Mouse (Mus musculus): ENCODE data around the gene 1110032F04Rik. TPM values are rescaled to one million over a fixed set of nuclear protein-coding genes. Genes with fewer than 3 reads are reported as not detected.

1110032F04Rik gene
- polyA plus RNA-seq, 1 experiment from 2014 or later, result 4.4 TPM

DNA sequence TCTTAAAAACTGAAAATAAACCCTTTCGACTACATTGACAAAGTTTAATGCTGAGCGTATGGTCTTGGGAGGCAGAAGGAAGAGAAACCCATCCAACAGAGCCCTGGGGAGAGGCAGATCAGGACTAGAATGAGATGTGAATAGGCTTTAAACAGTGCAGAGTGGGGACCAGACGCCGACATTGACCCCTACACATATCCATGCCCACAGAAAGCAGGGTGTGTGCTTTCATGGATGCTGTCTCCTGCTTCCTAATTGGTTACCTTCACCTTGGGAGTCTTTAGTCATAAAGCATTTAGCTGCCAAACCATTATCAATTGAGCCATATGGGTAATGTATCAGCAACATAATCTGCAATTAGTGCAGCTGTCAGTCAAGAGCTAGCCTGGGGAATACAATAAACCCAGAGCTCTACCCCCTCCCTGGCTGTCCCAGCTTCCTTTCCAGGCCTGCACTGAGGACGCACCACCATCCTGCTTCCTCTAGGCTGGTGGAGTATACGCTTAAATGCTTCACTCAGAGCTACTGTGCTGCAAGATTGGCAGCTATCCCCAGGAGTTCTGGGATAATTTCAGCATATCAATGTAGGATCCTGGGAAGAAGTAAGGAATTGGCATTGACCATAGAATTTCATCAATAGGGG, 32.4 kb upstream of the 1110032F04Rik start:
- ATAC-seq (ENCODE audit: low FRiP score, low TSS enrichment) (no peak; the same call in 1 of the 2 replicates), DNase-seq (peak; percentile 23)
- Histone ChIP-seq H3K27ac (replicated peaks; ENCODE audit: low read depth, low read length) (no peak overlapping the region), H3K9ac (replicated peaks; ENCODE audit: low read length) (no peak overlapping the region), H3K9me3 (ENCODE audit: control insufficient read depth, low read length) (no peaks in the 10 kb centered on the region), H3K4me3 (replicated peaks; ENCODE audit: low read depth, low read length) (no peak overlapping the region), H3K27me3 (ENCODE audit: control insufficient read depth, insufficient read depth, low read length) (no peaks in the 10 kb centered on the region), H3K36me3 (ENCODE audit: control insufficient read depth, insufficient read depth, low read length) (no peaks in the 10 kb centered on the region), H3K4me2 (ENCODE audit: low read length) (no peak overlapping the region), H3K4me1 (ENCODE audit: control insufficient read depth, insufficient read depth, low read length) (0 out of 2 replicates have a peak, but pooled peaks cover 4% of the 10 kb centered on the region)
- WGBS, result 49% methylated on average over 6 of the region's 6 CpGs

DNA sequence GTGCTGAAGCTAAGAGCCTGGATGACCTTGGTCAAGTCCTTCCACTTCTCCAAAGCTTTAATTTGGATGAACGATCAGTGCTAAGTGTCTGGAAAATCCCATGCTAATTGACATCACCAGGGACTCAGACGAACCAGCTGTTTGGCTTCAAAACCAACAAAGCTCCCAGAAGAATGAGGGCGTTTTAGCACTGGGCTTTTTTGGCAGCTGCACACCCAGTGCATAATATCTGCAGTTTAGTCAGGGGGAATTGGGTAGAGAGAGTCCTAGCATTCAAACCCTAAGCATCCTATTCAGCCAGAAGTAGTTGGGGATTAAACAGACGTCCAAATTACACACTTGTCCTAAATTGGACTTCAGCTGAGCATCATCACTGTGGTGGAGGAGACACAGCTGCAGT, 29.2 kb upstream of the 1110032F04Rik start:
- Histone ChIP-seq H3K9me3 (ENCODE audit: control insufficient read depth, low read length) (no peaks in the 10 kb centered on the region), H3K4me3 (replicated peaks; ENCODE audit: low read depth, low read length) (no peak overlapping the region), H3K9ac (replicated peaks; ENCODE audit: low read length) (no peak overlapping the region), H3K36me3 (ENCODE audit: control insufficient read depth, insufficient read depth, low read length) (no peaks in the 10 kb centered on the region), H3K4me2 (ENCODE audit: low read length) (no peak overlapping the region), H3K27ac (replicated peaks; ENCODE audit: low read depth, low read length) (no peak overlapping the region), H3K4me1 (ENCODE audit: control insufficient read depth, insufficient read depth, low read length) (0 out of 2 replicates have a peak, but pooled peaks cover 4% of the 10 kb centered on the region), H3K27me3 (ENCODE audit: control insufficient read depth, insufficient read depth, low read length) (no peaks in the 10 kb centered on the region)
- ATAC-seq (ENCODE audit: low FRiP score, low TSS enrichment) (no peak), DNase-seq (no peak)
- 36% methylated on average over 4 of the region's 4 CpGs for WGBS

DNA sequence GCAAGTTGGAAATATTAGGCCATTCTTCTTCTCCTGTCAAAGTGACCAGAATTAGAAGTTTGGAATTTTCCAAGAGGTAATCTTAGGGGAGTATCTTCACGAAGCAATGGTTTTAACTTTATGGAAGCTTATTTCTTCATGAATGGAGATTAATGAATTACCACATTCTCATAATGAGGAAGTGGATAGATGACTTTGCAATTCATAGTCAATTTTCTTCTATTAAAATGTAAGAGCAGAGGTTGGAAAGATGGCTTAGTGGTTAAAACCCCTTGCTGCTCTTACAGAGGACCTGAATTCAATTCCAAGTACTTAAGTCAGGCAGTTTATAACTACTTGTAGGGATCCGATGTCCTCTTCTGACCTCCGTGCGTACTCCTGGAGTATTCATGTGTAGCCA, 25.4 kb upstream of the 1110032F04Rik start:
- 91% methylated on average over 4 of the region's 4 CpGs for WGBS
- no peak overlapping the region for H3K4me3 ChIP-seq (replicated peaks; ENCODE audit: low read depth, low read length)
- H3K4me1 ChIP-seq (ENCODE audit: control insufficient read depth, insufficient read depth, low read length), result no peaks in the 10 kb centered on the region
- H3K9me3 ChIP-seq (ENCODE audit: control insufficient read depth, low read length), result no peaks in the 10 kb centered on the region
- DNase-seq (no peak), ATAC-seq (ENCODE audit: low FRiP score, low TSS enrichment) (no peak)
- no peaks in the 10 kb centered on the region for H3K36me3 ChIP-seq (ENCODE audit: control insufficient read depth, insufficient read depth, low read length)
- H3K4me2 ChIP-seq (ENCODE audit: low read length), result no peak overlapping the region
- no peak overlapping the region for H3K9ac ChIP-seq (replicated peaks; ENCODE audit: low read length)
- H3K27me3 ChIP-seq (ENCODE audit: control insufficient read depth, insufficient read depth, low read length), result no peaks in the 10 kb centered on the region
- H3K27ac ChIP-seq (replicated peaks; ENCODE audit: low read depth, low read length), result no peak overlapping the region

DNA sequence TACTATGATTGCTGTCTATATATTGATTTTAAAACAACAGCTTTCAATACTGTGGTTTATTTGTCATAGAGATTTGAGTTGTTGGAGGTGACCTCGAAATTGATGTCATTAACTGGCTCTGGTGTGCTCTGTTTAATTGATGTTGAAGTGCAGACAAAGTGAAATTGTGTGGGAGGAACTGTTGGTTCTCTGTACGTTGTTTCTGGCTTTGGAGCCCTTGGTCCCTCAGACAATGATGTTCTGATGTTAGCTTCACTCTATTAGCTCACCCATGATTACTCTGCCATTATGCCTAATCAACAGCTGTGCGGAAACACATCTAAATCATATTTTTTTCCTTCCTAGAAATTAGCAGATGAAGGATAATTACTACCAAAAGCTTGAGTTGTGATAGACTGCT, 21.1 kb upstream of the 1110032F04Rik start:
- Histone ChIP-seq H3K9ac (replicated peaks; ENCODE audit: low read length) (no peak overlapping the region), H3K27me3 (ENCODE audit: control insufficient read depth, insufficient read depth, low read length) (no peaks in the 10 kb centered on the region), H3K4me3 (replicated peaks; ENCODE audit: low read depth, low read length) (no peak overlapping the region), H3K4me2 (ENCODE audit: low read length) (no peak overlapping the region), H3K4me1 (ENCODE audit: control insufficient read depth, insufficient read depth, low read length) (no peaks in the 10 kb centered on the region), H3K27ac (replicated peaks; ENCODE audit: low read depth, low read length) (no peak overlapping the region), H3K9me3 (ENCODE audit: control insufficient read depth, low read length) (no peaks in the 10 kb centered on the region), H3K36me3 (ENCODE audit: control insufficient read depth, insufficient read depth, low read length) (no peaks in the 10 kb centered on the region)
- DNase-seq (no peak), ATAC-seq (ENCODE audit: low FRiP score, low TSS enrichment) (no peak)
- WGBS, result 77% methylated on average over 3 of the region's 3 CpGs

DNA sequence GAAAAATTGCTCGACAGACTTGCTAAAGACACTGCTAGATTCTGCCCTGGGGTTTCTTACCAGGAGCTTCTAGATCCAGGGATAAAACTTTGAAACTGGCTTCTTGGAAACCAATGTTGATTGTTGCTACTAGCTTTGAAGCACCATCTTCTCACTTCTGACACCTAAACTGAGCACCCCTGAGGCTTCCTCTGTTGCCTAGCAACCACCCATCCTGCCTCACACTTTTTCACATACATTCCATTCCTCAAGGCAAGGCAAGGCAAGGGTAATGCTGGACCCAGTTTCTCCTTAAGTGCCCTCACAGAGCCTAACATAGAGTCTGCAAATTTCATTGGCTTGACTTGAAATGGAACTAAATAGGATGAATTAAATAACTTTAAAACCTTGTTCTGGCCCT, 17.0 kb upstream of the 1110032F04Rik start:
- H3K4me1 ChIP-seq (ENCODE audit: control insufficient read depth, insufficient read depth, low read length), result no peaks in the 10 kb centered on the region
- no peak overlapping the region for H3K9ac ChIP-seq (replicated peaks; ENCODE audit: low read length)
- no peak for DNase-seq
- no peaks in the 10 kb centered on the region for H3K36me3 ChIP-seq (ENCODE audit: control insufficient read depth, insufficient read depth, low read length)
- H3K4me3 ChIP-seq (replicated peaks; ENCODE audit: low read depth, low read length), result no peak overlapping the region
- H3K27ac ChIP-seq (replicated peaks; ENCODE audit: low read depth, low read length), result no peak overlapping the region
- no peaks in the 10 kb centered on the region for H3K9me3 ChIP-seq (ENCODE audit: control insufficient read depth, low read length)
- no peak overlapping the region for H3K4me2 ChIP-seq (ENCODE audit: low read length)
- H3K27me3 ChIP-seq (ENCODE audit: control insufficient read depth, insufficient read depth, low read length), result no peaks in the 10 kb centered on the region
- WGBS, result 91% methylated on average over 1 of the region's 1 CpGs
- no peak for ATAC-seq (ENCODE audit: low FRiP score, low TSS enrichment)

DNA sequence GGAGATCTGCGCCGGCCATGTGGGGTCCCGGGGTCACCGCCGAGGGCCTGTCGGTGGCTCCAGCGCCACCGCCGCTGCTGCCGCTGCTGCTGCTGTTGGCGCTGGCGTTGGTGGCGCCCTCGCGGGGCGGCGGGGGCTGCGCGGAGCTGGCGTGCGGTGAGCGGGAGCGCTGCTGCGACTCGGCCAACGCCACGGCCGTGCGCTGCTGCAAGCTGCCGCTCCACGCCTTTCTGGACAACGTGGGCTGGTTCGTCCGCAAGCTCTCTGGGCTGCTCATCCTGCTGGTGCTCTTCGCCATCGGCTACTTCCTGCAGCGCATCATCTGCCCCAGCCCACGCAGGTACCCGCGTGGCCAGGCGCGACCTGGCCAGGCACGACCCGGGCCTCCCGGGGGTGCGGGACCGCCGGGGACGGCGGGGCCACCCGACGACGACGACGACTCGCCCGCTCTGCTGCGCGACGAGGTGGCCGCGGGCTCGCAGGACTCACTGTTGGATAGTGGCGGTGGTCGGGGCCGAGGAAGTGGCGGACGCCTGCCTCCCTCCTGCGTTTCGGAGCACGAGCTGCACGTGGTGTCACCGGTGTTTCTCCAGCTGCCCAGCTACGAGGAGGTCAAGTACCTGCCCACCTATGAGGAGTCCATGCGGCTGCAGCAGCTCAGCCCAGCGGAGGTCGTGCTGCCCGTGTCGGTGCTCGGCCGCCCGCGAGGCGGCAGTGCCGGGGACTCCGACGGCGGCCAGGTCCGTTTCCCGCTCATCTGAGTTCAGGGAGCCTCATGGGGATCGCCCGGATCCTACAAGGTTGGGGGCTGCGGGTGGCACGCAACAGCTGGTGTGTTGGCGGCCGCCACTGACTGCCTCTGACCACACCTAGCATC, 543 bp downstream of the 1110032F04Rik start:
- peak overlapping the region; percentile 73 for H3K27ac ChIP-seq (replicated peaks; ENCODE audit: low read depth, low read length)
- H3K9ac ChIP-seq (replicated peaks; ENCODE audit: low read length), result peak overlapping the region; percentile 74
- H3K4me2 ChIP-seq (ENCODE audit: low read length), result peak overlapping the region; percentile 88
- DNase-seq, result peak; percentile 82
- no peaks in the 10 kb centered on the region for H3K36me3 ChIP-seq (ENCODE audit: control insufficient read depth, insufficient read depth, low read length)
- H3K4me1 ChIP-seq (ENCODE audit: control insufficient read depth, insufficient read depth, low read length), result 0 out of 2 replicates have a peak, but pooled peaks cover 7% of the 10 kb centered on the region
- ATAC-seq (ENCODE audit: low FRiP score, low TSS enrichment), result peak; percentile 83
- H3K9me3 ChIP-seq (ENCODE audit: control insufficient read depth, low read length), result no peaks in the 10 kb centered on the region
- peaks cover 11% of the 10 kb centered on the region for H3K27me3 ChIP-seq (ENCODE audit: control insufficient read depth, insufficient read depth, low read length)
- peak overlapping the region; percentile 70 for H3K4me3 ChIP-seq (replicated peaks; ENCODE audit: low read depth, low read length)
- WGBS, result under 1% methylated on average over 96 of the region's 96 CpGs

DNA sequence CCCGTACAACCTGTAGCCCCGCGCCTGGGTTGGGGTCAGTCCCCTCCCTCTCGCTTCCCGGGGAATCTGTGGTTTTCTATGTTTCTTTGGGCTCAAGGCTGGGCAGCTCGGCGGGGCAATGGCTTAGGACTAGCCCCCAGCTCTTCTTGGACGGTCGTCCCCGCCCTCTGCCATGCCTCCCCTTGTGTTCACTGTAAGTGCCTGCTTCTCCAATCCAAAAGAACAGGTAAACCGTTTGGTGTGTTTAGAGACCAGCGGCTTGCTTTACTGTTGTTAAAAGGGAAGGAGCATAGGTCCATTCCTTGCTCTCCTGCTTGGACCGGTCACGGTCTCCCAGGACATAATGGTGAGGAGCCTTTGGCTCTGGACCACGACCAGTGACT, 1.2 kb downstream of the 1110032F04Rik start:
- Histone ChIP-seq H3K9ac (replicated peaks; ENCODE audit: low read length) (peak overlapping the region; percentile 74), H3K4me3 (replicated peaks; ENCODE audit: low read depth, low read length) (peak overlapping the region; percentile 70), H3K27me3 (ENCODE audit: control insufficient read depth, insufficient read depth, low read length) (peaks cover 11% of the 10 kb centered on the region), H3K4me2 (ENCODE audit: low read length) (peak overlapping the region; percentile 88), H3K9me3 (ENCODE audit: control insufficient read depth, low read length) (no peaks in the 10 kb centered on the region), H3K36me3 (ENCODE audit: control insufficient read depth, insufficient read depth, low read length) (no peaks in the 10 kb centered on the region), H3K4me1 (ENCODE audit: control insufficient read depth, insufficient read depth, low read length) (0 out of 2 replicates have a peak, but pooled peaks cover 7% of the 10 kb centered on the region), H3K27ac (replicated peaks; ENCODE audit: low read depth, low read length) (no peak overlapping the region)
- ATAC-seq (ENCODE audit: low FRiP score, low TSS enrichment), result no peak
- DNase-seq, result no peak
- WGBS, result 3% methylated on average over 15 of the region's 15 CpGs

DNA sequence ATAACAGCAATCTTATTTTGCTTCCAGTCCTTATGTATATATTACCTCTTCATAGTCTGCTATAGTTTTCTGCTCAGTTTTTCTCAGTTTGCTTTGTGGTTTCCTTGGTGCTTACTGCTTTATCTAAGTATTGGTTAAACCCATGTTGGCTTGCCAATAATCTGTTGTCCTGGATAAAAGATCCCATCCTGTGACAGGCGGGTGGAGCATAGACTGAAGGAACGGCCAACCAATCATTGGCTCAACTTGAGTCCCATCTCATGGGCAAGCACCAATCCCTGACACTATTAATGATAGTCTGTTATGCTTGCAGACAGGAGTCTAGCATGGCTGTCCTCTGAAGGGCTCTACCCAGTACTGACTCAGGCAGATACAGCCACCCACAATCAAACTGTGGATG, 4.7 kb downstream of the 1110032F04Rik start:
- no peaks in the 10 kb centered on the region for H3K9me3 ChIP-seq (ENCODE audit: control insufficient read depth, low read length)
- 96% methylated on average over 2 of the region's 2 CpGs for WGBS
- H3K4me1 ChIP-seq (ENCODE audit: control insufficient read depth, insufficient read depth, low read length), result 0 out of 2 replicates have a peak, but pooled peaks cover 7% of the 10 kb centered on the region
- H3K9ac ChIP-seq (replicated peaks; ENCODE audit: low read length), result no peak overlapping the region
- DNase-seq (no peak), ATAC-seq (ENCODE audit: low FRiP score, low TSS enrichment) (no peak)
- H3K36me3 ChIP-seq (ENCODE audit: control insufficient read depth, insufficient read depth, low read length), result no peaks in the 10 kb centered on the region
- H3K27me3 ChIP-seq (ENCODE audit: control insufficient read depth, insufficient read depth, low read length), result peaks cover 11% of the 10 kb centered on the region
- H3K4me3 ChIP-seq (replicated peaks; ENCODE audit: low read depth, low read length), result no peak overlapping the region
- H3K4me2 ChIP-seq (ENCODE audit: low read length), result no peak overlapping the region
- H3K27ac ChIP-seq (replicated peaks; ENCODE audit: low read depth, low read length), result no peak overlapping the region

Data from midbrain, embryonic 14.5 days (tissue).